Mouse (Mus musculus): ENCODE data around the gene Olfr922.

- TF ChIP-seq POLR2A (IDR thresholded peaks at IDR 0.05; ENCODE audit: borderline replicate concordance, extremely low read depth, low read depth, low read length): no peak
- no peak for TF ChIP-seq CTCF (IDR thresholded peaks at IDR 0.05; ENCODE audit: insufficient read depth, low read length)
These were observed 8.7 kb upstream of the Olfr922 start for GRCm38 (mm10) chr9:38805696-38806095.
